Mouse (Mus musculus): ENCODE results near the gene Pon3.

- peak; percentile 26; the same call in 1 of the 2 replicates for TF ChIP-seq CTCF (IDR thresholded peaks at IDR 0.05; ENCODE audit: low read depth)
- no peak for TF ChIP-seq EP300 (IDR thresholded peaks at IDR 0.05; ENCODE audit: low read depth)
These were observed at the start of gene Pon3 for GRCm38 (mm10) chr6:5255722-5256451.
